Mouse (Mus musculus): ENCODE measurements at regions not wholly inside any gene's neighbourhood (a gene's known extent, or its start where the extent isn't known, plus 50 kb on each side); places are given as distances from the start of the nearest gene placed in this dataset.

DNA sequence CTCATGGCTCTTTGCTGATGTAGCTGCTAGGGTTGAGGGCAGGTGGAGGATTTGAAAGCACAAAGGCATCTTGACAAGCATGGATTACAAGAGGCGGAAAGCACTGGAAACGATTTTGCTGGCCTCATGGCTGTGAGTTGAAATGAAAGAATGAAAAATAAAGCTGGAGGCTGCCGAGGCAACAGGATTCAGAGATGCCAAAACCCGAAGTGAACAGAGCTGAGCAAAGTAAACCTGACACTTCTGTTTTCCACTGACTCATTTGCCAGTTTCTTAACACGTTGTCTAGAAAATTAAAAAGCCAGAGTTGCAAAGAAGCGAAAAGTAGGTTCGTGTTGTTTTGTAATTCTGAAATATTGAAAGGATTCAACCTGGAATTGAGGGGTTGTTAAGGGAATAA is 504.2 kb upstream of the Frg1 start:
- DNase-seq (ENCODE audit: extremely low spot score in 1 of 2, low spot score in 2 of 2) = no peak
- intact Hi-C loops (cut with DNase I) = no loop called here

DNA sequence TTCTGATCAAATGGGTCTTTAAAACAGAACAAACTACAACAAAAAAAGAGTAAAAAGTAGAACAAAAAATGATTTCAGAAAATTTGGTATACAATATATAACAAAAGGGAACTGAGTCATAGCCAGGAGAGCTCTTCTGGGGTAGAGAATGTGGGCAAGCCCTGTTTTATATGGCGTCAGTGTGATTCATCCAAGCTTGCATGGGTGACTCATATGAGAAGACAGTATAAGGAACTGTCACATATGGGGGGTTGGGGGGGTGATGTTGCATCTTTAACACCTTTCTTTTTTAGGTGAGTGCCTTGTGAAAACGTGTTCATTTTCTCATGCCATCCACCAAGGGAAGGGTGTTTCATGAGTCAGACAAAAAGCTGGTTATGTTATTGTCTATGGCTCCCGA is 503.7 kb upstream of the Frg1 start:
- DNase-seq (ENCODE audit: extremely low spot score in 1 of 2, low spot score in 2 of 2) = no peak
- intact Hi-C loops (cut with DNase I) = no loop called here

- intact Hi-C loops (cut with DNase I) = no loop called here
These were observed 461.3 kb upstream of the Frg1 start for GRCm38 (mm10) chr8:41878029-41878748.

GRCm38 (mm10) chr8:41869681-41870356 is 452.9 kb upstream of the Frg1 start:
- intact Hi-C loops (cut with DNase I) = no loop called here
- DNase-seq (ENCODE audit: extremely low spot score in 1 of 2, low spot score in 2 of 2) = no peak

More at GRCm38 (mm10) chr8:41878029-41878748, 461.3 kb upstream of the Frg1 start:
- DNase-seq (ENCODE audit: extremely low spot score in 1 of 2, low spot score in 2 of 2) = no peak

DNA sequence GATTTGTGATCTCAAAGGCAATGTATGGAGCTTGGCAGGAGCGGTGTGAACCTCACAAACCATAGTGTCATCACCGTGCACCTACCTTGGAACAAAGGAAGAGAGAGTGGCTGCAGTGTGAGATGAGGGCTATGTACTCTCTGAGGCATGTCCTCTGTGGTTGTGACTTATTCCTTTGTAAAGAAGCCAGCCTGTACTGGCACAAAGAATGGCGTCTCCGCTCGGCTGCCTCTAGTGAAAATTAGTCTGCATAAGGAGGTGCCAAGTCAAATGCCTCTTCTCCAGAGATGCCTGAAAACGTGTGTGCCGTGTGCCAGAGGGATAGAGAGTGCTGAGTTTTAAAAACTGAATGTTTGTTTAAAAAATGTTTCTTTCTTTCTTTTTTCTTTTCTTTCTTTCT is 444.0 kb upstream of the Frg1 start:
- no peak for DNase-seq (ENCODE audit: extremely low spot score in 1 of 2, low spot score in 2 of 2)
- intact Hi-C loops (cut with DNase I) = no loop called here

- no peak for DNase-seq (ENCODE audit: extremely low spot score in 1 of 2, low spot score in 2 of 2)
- intact Hi-C loops (cut with DNase I) = no loop called here
These were observed 414.8 kb upstream of the Frg1 start for GRCm38 (mm10) chr8:41831713-41832112.

DNA sequence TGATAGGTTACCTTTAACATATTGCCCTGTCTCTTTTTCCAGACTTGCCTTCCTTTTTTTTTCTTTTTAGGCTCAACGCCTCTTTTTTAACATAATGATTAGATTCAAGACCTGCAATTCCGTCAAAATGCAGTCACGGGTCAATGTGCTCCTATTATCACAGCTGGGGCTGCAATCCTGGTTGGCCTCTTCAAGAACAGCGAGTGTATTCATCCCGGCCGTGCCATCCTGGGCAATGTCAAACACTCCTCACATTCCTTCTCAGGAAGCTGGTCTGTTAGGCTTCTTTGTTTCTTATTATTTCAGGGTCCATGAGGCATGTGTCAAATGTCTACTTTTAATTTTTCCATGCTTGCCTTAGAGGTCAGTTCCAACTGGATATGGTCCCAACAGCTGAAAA is 413.5 kb upstream of the Frg1 start:
- DNase-seq (ENCODE audit: extremely low spot score in 1 of 2, low spot score in 2 of 2) = no peak
- intact Hi-C loops (cut with DNase I) = no loop called here

DNA sequence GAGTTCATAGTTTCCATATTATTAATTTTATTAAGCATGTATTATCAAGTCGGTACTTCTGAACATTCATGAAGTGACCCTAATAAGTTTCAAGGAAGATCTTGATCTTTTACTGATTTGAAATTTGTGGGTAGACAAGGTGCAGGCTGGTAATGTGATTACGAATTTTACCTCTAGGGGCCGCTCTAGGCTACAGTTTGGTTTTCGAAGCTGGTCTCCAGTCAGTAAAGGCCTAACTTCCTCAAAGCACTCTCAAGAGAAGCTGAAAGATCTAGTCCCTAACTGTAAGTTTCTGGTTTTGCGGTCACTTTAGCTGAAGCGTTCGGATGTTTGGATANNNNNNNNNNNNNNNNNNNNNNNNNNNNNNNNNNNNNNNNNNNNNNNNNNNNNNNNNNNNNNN is 408.1 kb upstream of the Frg1 start:
- intact Hi-C loops (cut with DNase I) = no loop called here

GRCm38 (mm10) chr8:41823041-41823440 is 406.2 kb upstream of the Frg1 start:
- DNase-seq (ENCODE audit: extremely low spot score in 1 of 2, low spot score in 2 of 2) = no peak
- intact Hi-C loops (cut with DNase I) = no loop called here

More for the DNA sequence above, 408.1 kb upstream of the Frg1 start:
- peak; percentile 47 to 65 for DNase-seq (ENCODE audit: extremely low spot score in 1 of 2, low spot score in 2 of 2)

- DNase-seq (ENCODE audit: extremely low spot score in 1 of 2, low spot score in 2 of 2) = no peak
- intact Hi-C loops (cut with DNase I) = no loop called here
These were observed 404.8 kb upstream of the Frg1 start for GRCm38 (mm10) chr8:41821676-41822075.

- DNase-seq (ENCODE audit: extremely low spot score in 1 of 2, low spot score in 2 of 2) = no peak
- intact Hi-C loops (cut with DNase I) = no loop called here
These were observed 403.9 kb upstream of the Frg1 start for GRCm38 (mm10) chr8:41820605-41821395.

DNA sequence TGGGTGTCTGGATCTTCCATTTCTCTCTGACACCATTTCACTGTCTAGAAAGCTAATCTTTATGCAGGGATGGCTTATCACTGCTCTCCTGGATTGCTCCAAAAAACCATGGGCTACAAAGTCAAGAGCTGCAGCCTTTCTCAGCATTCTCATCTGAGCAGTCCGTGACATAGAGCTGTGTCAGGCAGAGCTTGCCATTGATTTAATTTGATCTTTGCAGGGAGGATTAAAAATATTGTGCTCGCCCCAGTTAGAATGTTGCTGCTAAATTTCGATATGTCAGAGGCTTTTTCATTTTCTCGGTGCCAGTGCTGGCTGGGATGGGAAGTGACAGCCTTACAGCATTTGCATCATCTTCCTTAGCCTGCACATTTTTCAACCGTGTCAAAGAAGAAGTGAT is 401.7 kb upstream of the Frg1 start:
- no peak for DNase-seq (ENCODE audit: extremely low spot score in 1 of 2, low spot score in 2 of 2)
- intact Hi-C loops (cut with DNase I) = no loop called here

- intact Hi-C loops (cut with DNase I) = no loop called here
- DNase-seq (ENCODE audit: extremely low spot score in 1 of 2, low spot score in 2 of 2) = no peak
These were observed 401.2 kb upstream of the Frg1 start for GRCm38 (mm10) chr8:41818079-41818478.

DNA sequence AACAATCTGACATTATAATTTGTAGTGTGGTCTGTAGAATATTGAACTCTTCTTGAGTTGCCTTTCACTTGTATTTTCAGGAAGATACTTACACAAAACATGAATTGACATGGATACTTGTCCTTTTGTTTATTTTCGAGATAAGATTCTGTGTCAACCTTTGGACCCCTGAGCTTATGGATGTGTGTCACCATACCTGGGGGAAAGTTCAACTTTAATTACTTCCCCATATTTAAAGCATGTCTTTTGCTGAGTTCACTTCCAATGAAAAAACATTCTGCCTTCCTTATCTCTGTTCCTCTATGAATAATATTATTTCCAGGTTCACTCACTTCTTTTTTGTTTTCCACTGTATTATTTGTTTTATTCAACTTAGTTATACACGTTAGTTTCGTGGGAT is 398.4 kb upstream of the Frg1 start:
- no peak for DNase-seq (ENCODE audit: extremely low spot score in 1 of 2, low spot score in 2 of 2)
- intact Hi-C loops (cut with DNase I) = no loop called here

DNA sequence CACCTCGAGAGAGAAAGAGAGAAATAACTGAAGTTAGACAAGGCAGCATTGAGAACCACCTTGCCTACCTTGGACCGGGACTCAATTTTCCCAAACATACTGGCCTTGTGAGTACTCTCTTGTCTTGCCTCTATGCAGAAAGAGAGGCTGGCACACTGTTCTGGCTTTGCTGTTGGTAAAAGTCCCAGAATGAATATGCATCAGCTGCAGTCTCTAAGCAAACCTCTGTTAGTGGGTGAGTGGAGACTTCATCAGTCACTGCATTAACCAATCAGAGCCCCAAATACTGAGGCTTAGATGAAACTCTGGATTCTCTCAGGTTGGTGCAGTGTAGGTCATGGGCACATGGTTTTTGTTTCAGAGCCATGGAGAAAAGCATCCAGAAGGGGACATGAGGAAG is 378.8 kb upstream of the Frg1 start:
- DNase-seq (ENCODE audit: extremely low spot score in 1 of 2, low spot score in 2 of 2) = no peak
- intact Hi-C loops (cut with DNase I) = no loop called here

GRCm38 (mm10) chr8:41786952-41787861 is 370.3 kb upstream of the Frg1 start:
- intact Hi-C loops (cut with DNase I) = no loop called here
- no peak for DNase-seq (ENCODE audit: extremely low spot score in 1 of 2, low spot score in 2 of 2)

DNA sequence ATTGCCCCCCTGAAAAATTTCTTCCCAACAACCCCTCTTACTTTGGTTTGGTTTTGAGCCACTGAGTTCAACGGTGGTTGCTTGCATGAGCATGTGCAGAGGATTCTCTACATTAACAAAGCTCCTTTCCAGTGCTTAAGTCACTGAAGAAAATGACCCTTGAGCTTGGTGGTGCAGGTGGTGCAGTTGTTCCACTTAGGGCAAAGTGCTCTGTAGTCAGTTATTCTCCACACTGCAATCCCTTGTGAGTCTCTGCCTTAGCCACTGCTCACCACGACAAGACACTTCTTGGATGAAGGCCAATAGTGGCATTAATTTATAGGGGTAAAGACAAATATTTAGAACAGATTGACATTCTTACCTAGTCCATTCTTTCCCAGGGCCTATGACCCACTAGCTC is 369.1 kb upstream of the Frg1 start:
- intact Hi-C loops (cut with DNase I) = no loop called here
- DNase-seq (ENCODE audit: extremely low spot score in 1 of 2, low spot score in 2 of 2) = no peak

DNA sequence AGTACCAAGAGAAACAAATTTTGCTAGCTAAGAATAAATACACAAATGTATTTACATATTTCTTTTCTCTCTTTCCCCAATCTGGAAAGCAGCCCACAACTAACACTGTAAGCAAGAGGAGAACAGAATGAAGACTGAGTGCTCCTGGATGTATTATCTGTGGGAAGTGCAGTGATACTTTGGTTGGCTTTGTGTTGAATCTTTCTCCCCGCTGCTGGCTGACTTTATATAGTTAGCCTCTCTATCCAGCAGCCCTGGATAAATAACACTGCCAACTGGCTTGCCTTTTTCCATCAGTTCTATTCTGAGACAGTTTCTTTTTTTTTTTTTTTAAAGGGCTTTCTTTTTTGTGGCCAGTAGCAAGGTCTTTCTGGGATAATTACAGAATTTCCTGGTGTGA is 366.0 kb upstream of the Frg1 start:
- intact Hi-C loops (cut with DNase I) = no loop called here
- DNase-seq (ENCODE audit: extremely low spot score in 1 of 2, low spot score in 2 of 2) = no peak

- no peak for DNase-seq (ENCODE audit: extremely low spot score in 1 of 2, low spot score in 2 of 2)
- intact Hi-C loops (cut with DNase I) = no loop called here
These were observed 362.6 kb upstream of the Frg1 start for GRCm38 (mm10) chr8:41779459-41779858.
